Mouse (Mus musculus) intestine, embryonic 16.5 days (tissue): Measurements from ENCODE around the gene Nsmf. TPM values are rescaled to one million over a fixed set of nuclear protein-coding genes. Genes with fewer than 3 reads are reported as not detected.

Experiments
- microRNA-seq: library from miRNA; unstranded; fragments of <30 nt; microRNA quantifications from one replicate; pipeline ENCODE4, GENCODE M21; 2016
- polyA plus RNA-seq: library from polyadenylated mRNA; unstranded; fragments of >200 nt; fragmentation: Nextera tagmentation; extraction: Ambion mirVana; gene quantifications from 2 replicates; pipeline ENCODE4 v1.2.1, GENCODE M21; 2015

Nsmf gene
- polyA plus RNA-seq, 1 experiment from 2014 or later: 45.5 TPM

Small RNA genes lying within 50 kb of the gene (microRNA-seq; reads per million reads assigned to microRNA genes)
- gene Gm24328 (not detected), gene Mir7664 (not detected)

Other genes starting within 250 kb of the Nsmf start
- gene Ehmt1, start 134.7 kb upstream of the Nsmf start, polyA plus RNA-seq: 51.7 and 56.0 TPM in 2 replicates
- 99.4 and 102 TPM in 2 replicates for gene Arrdc1, start 119.1 kb upstream of the Nsmf start, polyA plus RNA-seq
- 1.9 and 2.1 TPM in 2 replicates for gene Zmynd19, start 104.6 kb upstream of the Nsmf start, polyA plus RNA-seq
- 16.9 and 20.6 TPM in 2 replicates for gene Dph7, start 92.0 kb upstream of the Nsmf start, polyA plus RNA-seq
- 139 and 143 TPM in 2 replicates for gene Mrpl41, start 79.3 kb upstream of the Nsmf start, polyA plus RNA-seq
- 9.2 and 13.4 TPM in 2 replicates for gene Pnpla7, start 78.3 kb upstream of the Nsmf start, polyA plus RNA-seq
- gene Entpd8, start 25.9 kb downstream of the Nsmf start, polyA plus RNA-seq: 14.3 and 16.7 TPM in 2 replicates
- gene Noxa1, start 40.8 kb downstream of the Nsmf start, polyA plus RNA-seq: 6.5 and 7.9 TPM in 2 replicates
- 11.0 and 14.4 TPM in 2 replicates for gene Nrarp, start 126.4 kb downstream of the Nsmf start, polyA plus RNA-seq
- gene Tor4a, start 142.5 kb downstream of the Nsmf start, polyA plus RNA-seq: 23.0 and 23.4 TPM in 2 replicates
- gene Nelfb, start 157.1 kb downstream of the Nsmf start, polyA plus RNA-seq: 99.9 and 102 TPM in 2 replicates
- gene Stpg3, start 160.3 kb downstream of the Nsmf start, polyA plus RNA-seq: not detected in 2 replicates
- 0.12 and 0.62 TPM in 2 replicates for gene Fam166a, start 164.4 kb downstream of the Nsmf start, polyA plus RNA-seq
- 635 and 699 TPM in 2 replicates for gene Tubb4b, start 170.3 kb downstream of the Nsmf start, polyA plus RNA-seq
- 11.3 and 17.7 TPM in 2 replicates for gene Slc34a3, start 180.0 kb downstream of the Nsmf start, polyA plus RNA-seq
- 0.37 and 0.54 TPM in 2 replicates for gene Rnf224, start 182.4 kb downstream of the Nsmf start, polyA plus RNA-seq
- gene Rnf208, start 187.9 kb downstream of the Nsmf start, polyA plus RNA-seq: 25.6 and 36.4 TPM in 2 replicates
- gene Cysrt1, start 188.1 kb downstream of the Nsmf start, polyA plus RNA-seq: 3.3 and 6.4 TPM in 2 replicates
- gene AL732309.1, start 192.5 kb downstream of the Nsmf start, polyA plus RNA-seq: 7.3 and 9.3 TPM in 2 replicates
- gene Tmem203, start 201.1 kb downstream of the Nsmf start, polyA plus RNA-seq: 22.3 and 23.1 TPM in 2 replicates
- gene Tprn, start 208.3 kb downstream of the Nsmf start, polyA plus RNA-seq: 31.7 and 38.6 TPM in 2 replicates
- gene Ssna1, start 218.1 kb downstream of the Nsmf start, polyA plus RNA-seq: 176 and 200 TPM in 2 replicates
- gene Anapc2, start 218.1 kb downstream of the Nsmf start, polyA plus RNA-seq: 91.4 and 97.3 TPM in 2 replicates
- not detected in 2 replicates for gene Tmem210, start 233.8 kb downstream of the Nsmf start, polyA plus RNA-seq
- gene Lrrc26, start 235.6 kb downstream of the Nsmf start, polyA plus RNA-seq: 1.9 and 2.5 TPM in 2 replicates